Mouse (Mus musculus): ENCODE measurements around the gene Foxl1. TPM values are rescaled to one million over a fixed set of nuclear protein-coding genes. Genes with fewer than 3 reads are reported as not detected.

Foxl1 gene
- total and polyA plus RNA-seq, 2 experiments from 2014 or later, result 0.21 to 0.58 TPM

DNA sequence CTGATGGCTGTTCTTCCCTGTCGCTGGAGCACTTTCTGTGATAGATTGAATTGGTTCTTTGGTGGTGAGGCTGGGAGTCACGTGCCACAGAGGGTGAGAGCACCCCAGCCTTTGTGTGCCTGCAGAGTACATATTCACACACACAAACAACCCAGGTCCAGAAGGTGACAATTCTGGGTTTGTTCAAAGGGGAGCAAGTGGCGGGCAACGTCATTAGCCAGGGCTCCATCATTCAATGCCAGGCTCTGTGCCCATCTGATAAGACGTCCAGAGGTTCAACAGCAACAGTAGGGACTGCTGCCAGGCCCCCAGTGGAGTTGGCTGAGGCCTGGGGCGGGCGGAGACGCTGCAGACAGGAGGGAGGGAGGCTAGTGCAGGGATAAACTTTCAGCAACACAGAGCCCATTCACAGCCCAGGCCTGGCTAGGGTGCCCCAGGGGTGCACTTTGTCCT lies 36.3 kb downstream of the Foxl1 start:
- Histone ChIP-seq H3K27ac (no peak overlapping the region), H3K4me1 (ENCODE audit: insufficient read depth, low read length) (no peaks in the 10 kb centered on the region), H3K27me3 (ENCODE audit: insufficient read depth, low read length) (no peaks in the 10 kb centered on the region), H3K4me2 (ENCODE audit: low read depth, low read length) (no peak overlapping the region), H3K4me3 (ENCODE audit: low read length) (no peak overlapping the region), H3K9ac (replicated peaks; ENCODE audit: low read length) (no peak overlapping the region), H3K9me3 (ENCODE audit: low read length) (no peaks in the 10 kb centered on the region), H3K36me3 (ENCODE audit: insufficient read depth, low read length) (no peaks in the 10 kb centered on the region)
- DNase-seq (ENCODE audit: low spot score), result no peak
- ATAC-seq, result no peak
- TF ChIP-seq CTCF (IDR thresholded peaks at IDR 0.05; ENCODE audit: low read depth), result no peak
- WGBS, result 36% methylated on average over 8 of the region's 8 CpGs

DNA sequence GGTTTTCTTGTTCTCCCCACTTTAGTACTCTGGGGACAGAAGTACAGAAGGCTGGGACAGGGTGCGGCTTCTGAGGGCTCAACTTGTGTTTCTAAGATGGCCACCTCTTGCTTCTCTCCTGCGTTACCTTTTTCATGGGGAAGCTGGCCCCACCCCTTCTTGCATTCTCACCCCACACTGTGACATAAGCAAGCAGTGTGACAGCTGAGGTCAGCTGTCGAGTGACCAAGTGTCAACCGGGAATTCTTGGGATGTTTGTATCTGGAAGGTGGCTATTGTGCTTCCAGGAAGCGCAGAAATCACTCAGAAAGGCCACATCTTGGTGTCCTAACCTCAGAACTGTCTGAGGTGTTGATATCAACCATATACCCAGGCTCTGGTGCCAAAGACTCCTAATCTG lies 40.3 kb downstream of the Foxl1 start:
- Histone ChIP-seq H3K4me1 (ENCODE audit: insufficient read depth, low read length) (no peaks in the 10 kb centered on the region), H3K4me2 (ENCODE audit: low read depth, low read length) (no peak overlapping the region), H3K36me3 (ENCODE audit: insufficient read depth, low read length) (no peaks in the 10 kb centered on the region), H3K27me3 (ENCODE audit: insufficient read depth, low read length) (no peaks in the 10 kb centered on the region), H3K4me3 (ENCODE audit: low read length) (no peak overlapping the region), H3K9me3 (ENCODE audit: low read length) (no peaks in the 10 kb centered on the region), H3K9ac (replicated peaks; ENCODE audit: low read length) (no peak overlapping the region), H3K27ac (no peak overlapping the region)
- TF ChIP-seq CTCF (IDR thresholded peaks at IDR 0.05; ENCODE audit: low read depth), result no peak
- 62% methylated on average over 5 of the region's 5 CpGs for WGBS
- ATAC-seq (no peak), DNase-seq (ENCODE audit: low spot score) (no peak)

DNA sequence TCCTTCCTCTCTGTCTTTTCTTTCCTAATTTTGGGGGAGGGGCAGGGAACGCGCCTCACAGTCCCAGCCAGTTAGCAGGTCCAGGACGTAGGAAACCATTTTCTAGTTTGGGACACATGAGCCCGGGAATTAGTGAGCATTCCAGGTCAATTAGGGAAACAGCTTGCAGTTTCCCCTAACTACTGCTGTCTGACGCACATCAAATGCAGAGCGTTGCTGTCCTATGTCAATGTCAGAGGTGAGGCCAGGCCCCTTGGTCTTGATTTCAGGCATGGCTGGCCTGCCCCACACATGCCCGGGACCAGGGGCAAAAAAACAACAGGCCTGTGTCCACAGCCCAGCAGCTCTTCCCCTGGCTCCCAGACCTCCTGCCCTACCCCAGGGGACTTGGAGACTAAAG lies 42.4 kb downstream of the Foxl1 start:
- Histone ChIP-seq H3K27me3 (ENCODE audit: insufficient read depth, low read length) (no peaks in the 10 kb centered on the region), H3K4me3 (ENCODE audit: low read length) (no peak overlapping the region), H3K4me1 (ENCODE audit: insufficient read depth, low read length) (no peaks in the 10 kb centered on the region), H3K4me2 (ENCODE audit: low read depth, low read length) (no peak overlapping the region), H3K9me3 (ENCODE audit: low read length) (no peaks in the 10 kb centered on the region), H3K27ac (no peak overlapping the region), H3K36me3 (ENCODE audit: insufficient read depth, low read length) (no peaks in the 10 kb centered on the region), H3K9ac (replicated peaks; ENCODE audit: low read length) (no peak overlapping the region)
- no peak for DNase-seq (ENCODE audit: low spot score)
- WGBS, result 57% methylated on average over 7 of the region's 7 CpGs
- ATAC-seq, result no peak
- no peak for TF ChIP-seq CTCF (IDR thresholded peaks at IDR 0.05; ENCODE audit: low read depth)

DNA sequence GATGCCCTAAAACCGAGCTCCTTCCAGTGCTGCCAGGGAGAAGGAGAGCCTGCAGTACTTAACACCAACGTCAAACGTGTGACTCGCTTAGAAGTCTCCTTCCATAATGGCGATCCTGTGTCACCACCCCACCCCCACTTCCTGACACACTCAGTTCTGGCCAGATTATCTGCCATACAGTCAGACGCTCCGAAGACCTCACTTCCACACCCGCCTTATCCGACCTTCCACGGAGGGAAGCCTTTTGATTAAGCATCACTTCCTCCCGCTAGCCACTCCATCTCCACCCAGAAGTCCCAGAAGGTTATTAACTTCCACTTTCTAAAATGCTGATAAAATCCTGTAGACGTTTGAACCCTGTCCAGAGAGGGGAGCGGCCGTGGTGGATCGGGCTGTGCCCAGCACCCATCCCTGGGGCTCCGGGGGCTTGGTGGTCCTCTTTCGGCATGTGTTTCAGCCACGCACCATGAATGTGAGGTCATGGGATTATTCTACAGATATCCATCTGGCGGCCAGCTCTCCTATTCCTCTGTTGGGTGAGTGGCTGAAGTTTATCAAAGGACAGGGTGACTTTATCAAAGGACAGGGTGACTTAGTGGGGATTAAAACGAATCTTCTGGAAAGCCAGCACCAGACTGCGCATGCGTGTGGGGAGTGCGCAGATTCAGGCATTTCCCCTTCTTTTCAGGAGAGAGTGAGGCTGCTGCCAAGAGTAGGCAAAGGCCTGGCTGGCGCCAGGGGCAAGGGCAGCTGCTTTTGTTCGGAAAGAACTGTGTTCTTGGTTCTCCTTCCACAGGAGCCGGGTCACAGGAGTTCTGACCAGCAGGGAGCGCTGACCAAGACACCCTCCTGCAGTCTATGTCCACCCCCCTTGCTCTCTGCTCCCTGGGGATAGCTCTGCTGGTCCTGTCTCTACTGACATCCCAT lies 43.1 kb downstream of the Foxl1 start:
- H3K9ac ChIP-seq (replicated peaks; ENCODE audit: low read length), result no peak overlapping the region
- no peak overlapping the region for H3K27ac ChIP-seq
- 0 out of 2 replicates have a peak, but pooled peaks have one; percentile 3 for TF ChIP-seq CTCF (IDR thresholded peaks at IDR 0.05; ENCODE audit: low read depth)
- no peak for ATAC-seq
- no peaks in the 10 kb centered on the region for H3K9me3 ChIP-seq (ENCODE audit: low read length)
- DNase-seq (ENCODE audit: low spot score), result peak; percentile 32
- no peaks in the 10 kb centered on the region for H3K36me3 ChIP-seq (ENCODE audit: insufficient read depth, low read length)
- H3K4me2 ChIP-seq (ENCODE audit: low read depth, low read length), result no peak overlapping the region
- H3K4me3 ChIP-seq (ENCODE audit: low read length), result no peak overlapping the region
- no peaks in the 10 kb centered on the region for H3K27me3 ChIP-seq (ENCODE audit: insufficient read depth, low read length)
- WGBS, result 69% methylated on average over 27 of the region's 27 CpGs
- H3K4me1 ChIP-seq (ENCODE audit: insufficient read depth, low read length), result no peaks in the 10 kb centered on the region

DNA sequence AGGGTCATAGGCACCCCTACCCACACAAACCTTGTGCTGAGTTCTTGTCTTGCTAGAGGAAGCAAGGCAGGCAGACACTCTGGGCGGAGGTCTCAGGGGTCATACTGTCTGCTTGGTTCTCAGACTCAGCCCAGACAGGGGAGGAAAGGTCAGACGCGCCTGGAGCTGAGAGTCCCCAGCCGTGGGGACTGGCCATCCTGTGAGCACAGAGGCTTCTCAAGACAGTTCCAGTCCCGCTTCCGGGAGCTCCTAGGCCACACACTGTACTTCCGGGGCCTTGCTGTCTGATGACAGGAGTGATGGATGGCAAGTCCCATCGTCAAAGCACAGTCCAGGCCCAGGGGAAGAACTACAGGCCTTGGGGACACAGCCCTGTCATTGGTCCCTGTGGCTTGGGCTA lies 44.8 kb downstream of the Foxl1 start:
- Histone ChIP-seq H3K27me3 (ENCODE audit: insufficient read depth, low read length) (no peaks in the 10 kb centered on the region), H3K9ac (replicated peaks; ENCODE audit: low read length) (no peak overlapping the region)
- no peak for ATAC-seq

DNA sequence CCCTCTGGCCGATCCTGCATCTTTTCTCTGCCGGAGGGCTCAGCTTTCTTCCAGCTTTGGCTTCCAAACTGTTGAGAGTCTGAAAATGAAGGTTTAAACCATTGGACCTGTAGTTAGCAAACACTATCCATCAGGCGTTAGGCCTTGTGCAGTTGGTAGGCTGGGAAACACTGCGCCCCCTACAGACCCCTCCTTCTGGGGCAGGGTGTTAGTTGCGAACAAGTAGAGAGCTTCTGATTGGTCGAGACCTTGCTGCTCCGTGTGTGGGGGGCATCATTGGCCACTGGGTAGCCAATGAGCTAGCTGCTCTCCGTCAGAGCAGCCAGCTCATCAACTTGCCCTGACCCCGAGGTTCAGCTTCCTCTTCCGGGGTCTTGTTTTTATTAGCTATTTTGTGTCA lies 46.4 kb downstream of the Foxl1 start:
- H3K4me3 ChIP-seq (ENCODE audit: low read length), result no peak overlapping the region
- 73% methylated on average over 10 of the region's 10 CpGs for WGBS
- no peaks in the 10 kb centered on the region for H3K36me3 ChIP-seq (ENCODE audit: insufficient read depth, low read length)
- no peak overlapping the region for H3K4me2 ChIP-seq (ENCODE audit: low read depth, low read length)
- H3K27ac ChIP-seq, result no peak overlapping the region
- no peaks in the 10 kb centered on the region for H3K27me3 ChIP-seq (ENCODE audit: insufficient read depth, low read length)
- no peaks in the 10 kb centered on the region for H3K9me3 ChIP-seq (ENCODE audit: low read length)
- no peak for DNase-seq (ENCODE audit: low spot score)
- H3K9ac ChIP-seq (replicated peaks; ENCODE audit: low read length), result no peak overlapping the region
- H3K4me1 ChIP-seq (ENCODE audit: insufficient read depth, low read length), result no peaks in the 10 kb centered on the region
- no peak; the same call in 1 of the 2 replicates for TF ChIP-seq CTCF (IDR thresholded peaks at IDR 0.05; ENCODE audit: low read depth)
- no peak for ATAC-seq

More for the DNA sequence above, 44.8 kb downstream of the Foxl1 start:
- Histone ChIP-seq H3K27ac (no peak overlapping the region), H3K9me3 (ENCODE audit: low read length) (no peaks in the 10 kb centered on the region), H3K4me2 (ENCODE audit: low read depth, low read length) (no peak overlapping the region), H3K4me1 (ENCODE audit: insufficient read depth, low read length) (no peaks in the 10 kb centered on the region), H3K4me3 (ENCODE audit: low read length) (no peak overlapping the region), H3K36me3 (ENCODE audit: insufficient read depth, low read length) (no peaks in the 10 kb centered on the region)
- DNase-seq (ENCODE audit: low spot score), result no peak
- WGBS, result 80% methylated on average over 8 of the region's 8 CpGs
- no peak for TF ChIP-seq CTCF (IDR thresholded peaks at IDR 0.05; ENCODE audit: low read depth)
